Mouse (Mus musculus): ENCODE data around the gene Gm17651. TPM values are rescaled to one million over a fixed set of nuclear protein-coding genes. Genes with fewer than 3 reads are reported as not detected.
A peak's percentile ranks its signal among the peaks of the same experiment; 100 is the strongest.

Gene Gm17651
- polyA plus RNA-seq, 1 experiment, result not detected

- Histone ChIP-seq H3K27ac (ENCODE audit: insufficient read depth, low read depth, low read length) (0 out of 2 replicates have a peak overlapping the region, but pooled peaks have one; percentile 7), H3K4me1 (ENCODE audit: control insufficient read depth, insufficient read depth, low read length) (peaks cover 21% of the 10 kb centered on the region), H3K4me3 (ENCODE audit: insufficient read depth, low read length) (peak overlapping the region; percentile 100)
- TF ChIP-seq CTCF (IDR thresholded peaks at IDR 0.05; ENCODE audit: low read depth, low read length) (no peak), POLR2A (IDR thresholded peaks at IDR 0.05; ENCODE audit: borderline replicate concordance, low read depth, low read length) (no peak)
Observed at GRCm38 (mm10) chr3:97658426-97659193, 15.9 kb downstream of the Gm17651 start.

- no peak for TF ChIP-seq CTCF (IDR thresholded peaks at IDR 0.05; ENCODE audit: low read depth, low read length)
- TF ChIP-seq POLR2A (IDR thresholded peaks at IDR 0.05; ENCODE audit: borderline replicate concordance, low read depth, low read length), result peak; percentile 83; the same call in 1 of the 2 replicates
- H3K27ac ChIP-seq (ENCODE audit: insufficient read depth, low read depth, low read length), result peak within 1 kb of the TSS; percentile 43
- peak within 1 kb of the TSS; percentile 100 for H3K4me3 ChIP-seq (ENCODE audit: insufficient read depth, low read length)
- H3K4me1 ChIP-seq (ENCODE audit: control insufficient read depth, insufficient read depth, low read length), result peaks cover 21% of the 10 kb centered on the region
Observed at GRCm38 (mm10) chr3:97657655-97658411, 16.7 kb downstream of the Gm17651 start, which contains the start of gene Prkab2. TSS of gene Prkab2 (plus strand) at chr3:97658193.

- Histone ChIP-seq H3K4me1 (ENCODE audit: control insufficient read depth, insufficient read depth, low read length) (peaks cover 9% of the 10 kb centered on the region), H3K4me3 (ENCODE audit: insufficient read depth, low read length) (no peak overlapping the region), H3K27ac (ENCODE audit: insufficient read depth, low read depth, low read length) (no peak overlapping the region)
- TF ChIP-seq POLR2A (IDR thresholded peaks at IDR 0.05; ENCODE audit: borderline replicate concordance, low read depth, low read length) (no peak), CTCF (IDR thresholded peaks at IDR 0.05; ENCODE audit: low read depth, low read length) (peak; percentile 26; the same call in 1 of the 2 replicates)
Observed at GRCm38 (mm10) chr3:97654901-97655300, 19.6 kb downstream of the Gm17651 start.

- Histone ChIP-seq H3K4me1 (ENCODE audit: control insufficient read depth, insufficient read depth, low read length) (no peaks in the 10 kb centered on the region; the same call in 1 of the 2 replicates), H3K27ac (ENCODE audit: insufficient read depth, low read depth, low read length) (no peak overlapping the region), H3K4me3 (ENCODE audit: insufficient read depth, low read length) (no peak overlapping the region)
- TF ChIP-seq CTCF (IDR thresholded peaks at IDR 0.05; ENCODE audit: low read depth, low read length) (no peak), POLR2A (IDR thresholded peaks at IDR 0.05; ENCODE audit: borderline replicate concordance, low read depth, low read length) (no peak)
Observed at GRCm38 (mm10) chr3:97653781-97654180, 20.7 kb downstream of the Gm17651 start.

- no peaks in the 10 kb centered on the region for H3K4me1 ChIP-seq (ENCODE audit: control insufficient read depth, insufficient read depth, low read length)
- H3K27ac ChIP-seq (ENCODE audit: insufficient read depth, low read depth, low read length), result no peak overlapping the region
- H3K4me3 ChIP-seq (ENCODE audit: insufficient read depth, low read length), result no peak overlapping the region
- TF ChIP-seq CTCF (IDR thresholded peaks at IDR 0.05; ENCODE audit: low read depth, low read length), result no peak
- no peak for TF ChIP-seq POLR2A (IDR thresholded peaks at IDR 0.05; ENCODE audit: borderline replicate concordance, low read depth, low read length)
Observed at GRCm38 (mm10) chr3:97651604-97652003, 22.9 kb downstream of the Gm17651 start.

GRCm38 (mm10) chr3:97649469-97649868 is 25.0 kb downstream of the Gm17651 start:
- Histone ChIP-seq H3K27ac (ENCODE audit: insufficient read depth, low read depth, low read length) (no peak overlapping the region), H3K4me1 (ENCODE audit: control insufficient read depth, insufficient read depth, low read length) (no peaks in the 10 kb centered on the region), H3K4me3 (ENCODE audit: insufficient read depth, low read length) (no peak overlapping the region)
- TF ChIP-seq CTCF (IDR thresholded peaks at IDR 0.05; ENCODE audit: low read depth, low read length), result no peak
- no peak for TF ChIP-seq POLR2A (IDR thresholded peaks at IDR 0.05; ENCODE audit: borderline replicate concordance, low read depth, low read length)

GRCm38 (mm10) chr3:97649022-97649421 is 25.5 kb downstream of the Gm17651 start:
- H3K27ac ChIP-seq (ENCODE audit: insufficient read depth, low read depth, low read length), result no peak overlapping the region
- H3K4me1 ChIP-seq (ENCODE audit: control insufficient read depth, insufficient read depth, low read length), result no peaks in the 10 kb centered on the region
- no peak for TF ChIP-seq CTCF (IDR thresholded peaks at IDR 0.05; ENCODE audit: low read depth, low read length)
- TF ChIP-seq POLR2A (IDR thresholded peaks at IDR 0.05; ENCODE audit: borderline replicate concordance, low read depth, low read length), result no peak
- H3K4me3 ChIP-seq (ENCODE audit: insufficient read depth, low read length), result no peak overlapping the region

GRCm38 (mm10) chr3:97648518-97648917 is 26.0 kb downstream of the Gm17651 start:
- Histone ChIP-seq H3K27ac (ENCODE audit: insufficient read depth, low read depth, low read length) (no peak overlapping the region), H3K4me3 (ENCODE audit: insufficient read depth, low read length) (no peak overlapping the region), H3K4me1 (ENCODE audit: control insufficient read depth, insufficient read depth, low read length) (no peaks in the 10 kb centered on the region)
- TF ChIP-seq CTCF (IDR thresholded peaks at IDR 0.05; ENCODE audit: low read depth, low read length), result no peak
- TF ChIP-seq POLR2A (IDR thresholded peaks at IDR 0.05; ENCODE audit: borderline replicate concordance, low read depth, low read length), result no peak

- TF ChIP-seq POLR2A (IDR thresholded peaks at IDR 0.05; ENCODE audit: borderline replicate concordance, low read depth, low read length) (no peak), CTCF (IDR thresholded peaks at IDR 0.05; ENCODE audit: low read depth, low read length) (no peak)
- Histone ChIP-seq H3K4me3 (ENCODE audit: insufficient read depth, low read length) (no peak overlapping the region), H3K4me1 (ENCODE audit: control insufficient read depth, insufficient read depth, low read length) (no peaks in the 10 kb centered on the region), H3K27ac (ENCODE audit: insufficient read depth, low read depth, low read length) (no peak overlapping the region)
Observed at GRCm38 (mm10) chr3:97642001-97642400, 32.5 kb downstream of the Gm17651 start.

- no peaks in the 10 kb centered on the region for H3K4me1 ChIP-seq (ENCODE audit: control insufficient read depth, insufficient read depth, low read length)
- no peak overlapping the region for H3K4me3 ChIP-seq (ENCODE audit: insufficient read depth, low read length)
- TF ChIP-seq CTCF (IDR thresholded peaks at IDR 0.05; ENCODE audit: low read depth, low read length) (no peak), POLR2A (IDR thresholded peaks at IDR 0.05; ENCODE audit: borderline replicate concordance, low read depth, low read length) (no peak)
- no peak overlapping the region for H3K27ac ChIP-seq (ENCODE audit: insufficient read depth, low read depth, low read length)
Observed at GRCm38 (mm10) chr3:97641396-97641795, 33.1 kb downstream of the Gm17651 start.

Measured in bone marrow macrophage, adult 2 months (primary cell).